Mouse (Mus musculus) hindbrain, embryonic 11.5 days (tissue): ENCODE data around the gene Sprr2j-ps. TPM values are rescaled to one million over a fixed set of nuclear protein-coding genes. Genes with fewer than 3 reads are reported as not detected.

Experiments
- ATAC-seq: fragments of 200-750 bp; cut with Nextera tagmentation; 2 replicates; pipeline ENCODE4 v1.8.0; 2017; ENCODE audit warnings: mild to moderate bottlenecking, moderate TSS enrichment, moderate library complexity; ENCODE audit not compliant: low FRiP score
- DNase-seq: peaks from one replicate; pipeline ENCODE4 v3.0.0-alpha.2; 2015; ENCODE audit warnings: low spot score
- H3K27ac ChIP-seq: fragments of 300-500 bp; sonication (generic); 2 replicates; pipeline ENCODE4 v1.5.1; 2014; ENCODE audit warnings: mild to moderate bottlenecking, low read depth, low read length
- H3K27me3 ChIP-seq: fragments of 300-500 bp; sonication (generic); 2 replicates; pipeline ENCODE4 v1.6.1; 2014; ENCODE audit warnings: mild to moderate bottlenecking, low read length, moderate library complexity, mixed read lengths; ENCODE audit not compliant: control insufficient read depth, insufficient read depth
- H3K36me3 ChIP-seq: fragments of 300-500 bp; sonication (generic); 2 replicates; pipeline ENCODE4 v1.6.1; 2014; ENCODE audit warnings: mild to moderate bottlenecking, low read length, moderate library complexity, mixed read lengths; ENCODE audit not compliant: control insufficient read depth, insufficient read depth
- H3K4me1 ChIP-seq: fragments of 300-500 bp; sonication (generic); replicated peaks from 2 replicates; pipeline ENCODE4 v1.6.1; 2014; ENCODE audit warnings: low read length, mixed read lengths; ENCODE audit not compliant: control insufficient read depth, insufficient read depth
- H3K4me2 ChIP-seq: fragments of 300-500 bp; sonication (generic); replicated peaks from 2 replicates; pipeline ENCODE4 v1.6.1; 2014; ENCODE audit warnings: mild to moderate bottlenecking, low read depth, low read length
- H3K4me3 ChIP-seq: fragments of 300-500 bp; sonication (generic); 2 replicates; pipeline ENCODE4 v1.5.1; 2014; ENCODE audit warnings: low read depth, low read length
- H3K9ac ChIP-seq: fragments of 300-500 bp; sonication (generic); 2 replicates; pipeline ENCODE4 v1.6.1; 2014; ENCODE audit warnings: low read depth, low read length
- H3K9me3 ChIP-seq: fragments of 300-500 bp; sonication (generic); 2 replicates; pipeline ENCODE4 v1.6.1; 2016; ENCODE audit warnings: low read length; ENCODE audit not compliant: control insufficient read depth
- WGBS: fragments of 180-500 bp; shearing (Covaris S2); extraction: QIAGEN DNeasy Blood & Tissue Kit; methylation state at CpG from one replicate; pipeline ENCODE4 v1.1.7; 2014; 5-methylcytosine and 5-hydroxymethylcytosine counted together
- polyA plus RNA-seq: library from polyadenylated mRNA; unstranded; fragments of >200 nt; fragmentation: Nextera tagmentation; extraction: Ambion mirVana; gene quantifications from 2 replicates; pipeline ENCODE4 v1.2.1, GENCODE M21; 2014

The Sprr2j-ps gene
- not detected in 2 replicates for polyA plus RNA-seq

DNA sequence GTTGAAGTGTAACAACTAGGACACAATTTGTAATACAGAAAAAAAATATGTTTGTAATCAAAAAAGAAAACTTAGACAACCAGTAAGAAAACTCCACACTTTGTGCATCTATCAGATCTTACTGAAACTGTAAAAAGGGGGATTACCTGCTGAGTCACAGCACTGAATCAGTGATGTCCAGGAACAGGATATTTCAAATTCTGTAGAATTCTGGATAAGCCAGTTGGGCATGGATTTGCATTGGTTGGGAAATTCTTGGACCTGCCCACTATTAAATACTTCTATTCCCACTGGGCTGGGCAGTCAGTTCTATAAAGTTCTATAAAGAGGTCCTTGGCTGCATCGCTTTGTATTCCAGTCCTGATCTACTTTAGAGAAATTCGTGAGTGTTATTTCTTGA is at the start of gene Sprr2j-ps:
Gene Sprr2j-ps, plus strand, starts transcription at position 301 of the 400 bp plus-strand sequence.
- H3K9ac ChIP-seq: no peak within 1 kb of the TSS
- H3K36me3 ChIP-seq: no peaks in the 10 kb centered on the region
- no peaks in the 10 kb centered on the region for H3K9me3 ChIP-seq
- no peaks in the 10 kb centered on the region for H3K27me3 ChIP-seq
- H3K4me1 ChIP-seq: no peaks in the 10 kb centered on the region
- ATAC-seq (no peak), DNase-seq (no peak)
- no peak within 1 kb of the TSS for H3K4me2 ChIP-seq
- H3K4me3 ChIP-seq: no peak within 1 kb of the TSS
- 90% methylated on average over 2 of the region's 2 CpGs for WGBS
- H3K27ac ChIP-seq: no peak within 1 kb of the TSS

DNA sequence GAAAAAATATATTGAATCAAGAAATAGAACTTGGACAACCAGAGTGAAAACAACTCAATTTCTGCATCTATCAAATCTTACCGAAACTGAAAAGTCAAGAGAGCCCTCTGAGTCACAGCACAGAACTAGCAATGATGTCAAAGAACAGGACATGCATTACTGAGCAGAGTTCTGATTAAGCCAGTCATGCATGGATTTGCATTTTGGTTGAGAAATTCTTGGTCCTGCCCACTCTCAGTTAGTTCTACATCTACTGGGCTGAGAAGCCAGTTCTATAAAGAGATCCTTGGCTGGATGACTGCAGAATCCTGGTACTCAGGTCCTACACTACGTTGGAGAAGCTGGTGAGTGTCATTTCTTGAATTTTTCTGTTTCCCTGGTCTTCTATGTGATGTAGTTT is 44.3 kb upstream of the Sprr2j-ps start:
- H3K4me1 ChIP-seq: no peaks in the 10 kb centered on the region
- no peak overlapping the region for H3K9ac ChIP-seq
- H3K36me3 ChIP-seq: no peaks in the 10 kb centered on the region
- no peak overlapping the region for H3K4me2 ChIP-seq
- no peak for ATAC-seq
- 77% methylated on average over 2 of the region's 2 CpGs for WGBS
- H3K27me3 ChIP-seq: no peaks in the 10 kb centered on the region
- H3K9me3 ChIP-seq: no peaks in the 10 kb centered on the region
- no peak overlapping the region for H3K4me3 ChIP-seq
- no peak overlapping the region for H3K27ac ChIP-seq
- no peak for DNase-seq

GRCm38 (mm10) chr3:92385385-92385784 is 32.5 kb upstream of the Sprr2j-ps start, which contains the start of gene Sprr2h:
Sprr2h (plus strand) TSS chr3:92385685.
- DNase-seq (no peak), ATAC-seq (no peak)
- H3K27ac ChIP-seq: no peak within 1 kb of the TSS
- no peaks in the 10 kb centered on the region for H3K36me3 ChIP-seq
- H3K4me3 ChIP-seq: no peak within 1 kb of the TSS
- H3K27me3 ChIP-seq: no peaks in the 10 kb centered on the region
- WGBS: 85% methylated on average over 1 of the region's 1 CpGs
- no peaks in the 10 kb centered on the region for H3K9me3 ChIP-seq
- H3K9ac ChIP-seq: no peak within 1 kb of the TSS
- H3K4me2 ChIP-seq: no peak within 1 kb of the TSS
- no peaks in the 10 kb centered on the region for H3K4me1 ChIP-seq

DNA sequence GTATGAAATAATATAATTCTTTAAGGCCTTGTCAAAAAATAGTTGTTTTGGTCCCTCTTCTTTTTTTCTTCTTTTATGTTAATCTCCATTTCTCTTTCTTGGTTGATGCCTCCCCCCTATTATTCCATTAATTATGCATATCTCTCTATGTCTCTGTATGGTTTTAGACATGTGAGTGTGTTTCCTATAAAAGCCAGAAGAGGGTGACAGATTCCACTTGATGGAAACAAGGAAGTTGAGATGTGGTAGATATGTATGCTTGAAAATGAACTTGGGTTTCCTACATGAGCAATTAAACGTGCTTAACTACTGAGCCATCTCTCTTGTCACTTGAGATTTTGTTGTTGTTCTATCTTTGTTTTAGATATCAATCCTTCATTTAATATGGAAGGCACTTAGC is 23.6 kb upstream of the Sprr2j-ps start:
- H3K4me1 ChIP-seq: no peaks in the 10 kb centered on the region
- no peak overlapping the region for H3K27ac ChIP-seq
- DNase-seq (no peak), ATAC-seq (no peak)
- no peaks in the 10 kb centered on the region for H3K27me3 ChIP-seq
- H3K36me3 ChIP-seq: no peaks in the 10 kb centered on the region
- 51% methylated on average over 1 of the region's 1 CpGs for whole genome bisulfite sequencing
- no peak overlapping the region for H3K4me2 ChIP-seq
- no peaks in the 10 kb centered on the region for H3K9me3 ChIP-seq
- no peak overlapping the region for H3K4me3 ChIP-seq
- no peak overlapping the region for H3K9ac ChIP-seq

- H3K9ac ChIP-seq: no peak within 1 kb of the TSS
- H3K27me3 ChIP-seq: no peaks in the 10 kb centered on the region
- ATAC-seq (no peak), DNase-seq (no peak)
- no peaks in the 10 kb centered on the region for H3K4me1 ChIP-seq
- H3K36me3 ChIP-seq: no peaks in the 10 kb centered on the region
- WGBS: 93% methylated on average over 2 of the region's 2 CpGs
- H3K9me3 ChIP-seq: no peaks in the 10 kb centered on the region
- H3K4me3 ChIP-seq: no peak within 1 kb of the TSS
- H3K27ac ChIP-seq: no peak within 1 kb of the TSS
- no peak within 1 kb of the TSS for H3K4me2 ChIP-seq
Measured at GRCm38 (mm10) chr3:92407691-92408090, 10.2 kb upstream of the Sprr2j-ps start, which contains the start of gene Sprr2i. Sprr2i (plus strand) TSS chr3:92407991.

DNA sequence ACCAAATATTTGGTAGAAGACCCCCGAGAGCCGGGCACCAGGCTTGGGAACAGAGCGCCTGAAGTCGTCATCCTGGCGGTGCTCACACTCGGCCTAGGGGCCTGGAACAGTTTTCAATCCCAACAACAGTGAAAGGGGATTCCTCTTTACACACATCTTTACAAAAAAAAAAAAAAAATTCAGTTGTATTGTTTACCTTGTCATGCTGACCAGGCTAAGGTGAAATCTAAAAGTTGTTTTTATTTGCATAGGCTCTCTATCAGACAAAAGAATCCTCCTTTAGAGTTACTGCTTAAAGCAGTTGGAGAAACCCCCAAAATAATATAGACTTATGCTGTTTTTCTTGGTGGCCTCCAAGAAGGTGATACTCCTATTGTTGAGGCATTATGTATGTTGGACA is 11.4 kb downstream of the Sprr2j-ps start, which contains the start of gene Gm9774:
Gene Gm9774, minus strand, starts transcription at position 101 of the 400 bp plus-strand sequence.
- 88% methylated on average over 6 of the region's 6 CpGs for WGBS

GRCm38 (mm10) chr3:92432282-92432681 is 14.4 kb downstream of the Sprr2j-ps start, which contains the start of gene Sprr2k:
Sprr2k (plus strand) TSS chr3:92432582.
- 93% methylated on average over 2 of the region's 2 CpGs for WGBS
- Histone ChIP-seq H3K36me3 (no peaks in the 10 kb centered on the region), H3K4me2 (no peak within 1 kb of the TSS), H3K9me3 (no peaks in the 10 kb centered on the region), H3K27ac (no peak within 1 kb of the TSS), H3K27me3 (no peaks in the 10 kb centered on the region), H3K9ac (no peak within 1 kb of the TSS), H3K4me1 (no peaks in the 10 kb centered on the region), H3K4me3 (no peak within 1 kb of the TSS)
- DNase-seq: no peak
- ATAC-seq: no peak

More for the DNA sequence above, 11.4 kb downstream of the Sprr2j-ps start, which contains the start of gene Gm9774:
- H3K27me3 ChIP-seq: no peaks in the 10 kb centered on the region
- ATAC-seq (no peak), DNase-seq (no peak)
- H3K4me2 ChIP-seq: no peak within 1 kb of the TSS
- no peak within 1 kb of the TSS for H3K9ac ChIP-seq
- no peak within 1 kb of the TSS for H3K27ac ChIP-seq
- no peak within 1 kb of the TSS for H3K4me3 ChIP-seq
- no peaks in the 10 kb centered on the region for H3K36me3 ChIP-seq
- no peaks in the 10 kb centered on the region for H3K4me1 ChIP-seq
- H3K9me3 ChIP-seq: no peaks in the 10 kb centered on the region

- Histone ChIP-seq H3K27ac (no peak within 1 kb of the TSS), H3K4me2 (no peak within 1 kb of the TSS), H3K27me3 (no peaks in the 10 kb centered on the region), H3K9ac (no peak within 1 kb of the TSS), H3K4me3 (no peak within 1 kb of the TSS), H3K9me3 (no peaks in the 10 kb centered on the region), H3K4me1 (no peaks in the 10 kb centered on the region), H3K36me3 (no peaks in the 10 kb centered on the region)
- 93% methylated on average over 3 of the region's 3 CpGs for WGBS
- ATAC-seq (no peak), DNase-seq (no peak)
Measured at GRCm38 (mm10) chr3:92438689-92439088, 20.8 kb downstream of the Sprr2j-ps start, which contains the start of gene Sprr1b. Sprr1b (minus strand) TSS chr3:92438789.

- ATAC-seq (no peak), DNase-seq (no peak)
- Histone ChIP-seq H3K4me1 (no peaks in the 10 kb centered on the region), H3K9me3 (no peaks in the 10 kb centered on the region), H3K4me2 (no peak overlapping the region), H3K27ac (no peak overlapping the region), H3K27me3 (no peaks in the 10 kb centered on the region), H3K9ac (no peak overlapping the region), H3K36me3 (no peaks in the 10 kb centered on the region), H3K4me3 (no peak overlapping the region)
- WGBS: 90% methylated on average over 3 of the region's 3 CpGs
Measured at GRCm38 (mm10) chr3:92440177-92440576, 22.3 kb downstream of the Sprr2j-ps start.
